Mouse (Mus musculus): ENCODE measurements around the gene Ddt.

Gene Ddt

DNA sequence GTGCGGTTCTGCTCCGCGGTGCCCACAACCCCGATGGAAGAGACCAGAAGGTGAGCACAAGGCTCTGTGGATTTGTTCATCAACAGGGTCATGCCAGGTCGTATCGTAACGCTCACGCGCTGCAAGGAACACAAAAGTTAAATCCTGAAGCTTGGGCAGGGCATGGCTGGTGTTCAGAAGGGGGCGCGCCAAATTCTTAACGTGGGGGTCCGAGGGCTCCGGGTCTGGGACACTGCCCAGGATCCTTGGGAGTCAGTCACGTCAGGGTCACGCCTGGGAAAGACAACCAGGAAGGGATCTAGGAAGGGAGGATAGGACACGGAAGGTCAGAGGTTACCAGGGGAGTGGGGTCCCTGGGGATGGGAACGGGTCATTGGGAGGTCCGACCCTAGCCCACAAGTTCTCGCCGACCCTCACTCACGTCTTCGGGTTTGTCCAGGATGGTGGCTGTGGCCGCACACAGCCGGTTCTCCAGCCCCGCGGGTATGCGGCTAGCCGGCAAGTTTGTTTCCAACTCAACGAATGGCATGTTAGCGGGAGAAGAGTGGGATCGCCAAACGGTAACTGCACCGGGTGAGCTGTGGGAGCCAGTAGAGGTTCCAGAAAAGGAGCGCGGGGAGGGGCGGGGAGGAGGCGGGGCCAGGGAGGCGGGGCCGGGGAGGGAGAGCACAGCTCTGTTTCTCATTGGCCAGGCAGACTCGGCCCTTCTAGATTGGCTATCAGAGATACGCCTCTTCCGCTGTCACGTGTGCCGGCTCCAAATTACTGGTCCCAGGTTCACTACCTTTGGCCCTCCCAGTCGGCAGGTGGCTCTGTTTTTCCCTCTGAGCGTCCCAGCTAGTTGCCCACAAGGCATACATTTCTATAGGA, at the start of gene Ddt:
Gene Ddt (minus strand): TSS at position 620 of the 870 bp plus-strand sequence.
- TF ChIP-seq GATA4 (IDR thresholded peaks at IDR 0.05; ENCODE audit: insufficient replicate concordance, low read length) = no peak

DNA sequence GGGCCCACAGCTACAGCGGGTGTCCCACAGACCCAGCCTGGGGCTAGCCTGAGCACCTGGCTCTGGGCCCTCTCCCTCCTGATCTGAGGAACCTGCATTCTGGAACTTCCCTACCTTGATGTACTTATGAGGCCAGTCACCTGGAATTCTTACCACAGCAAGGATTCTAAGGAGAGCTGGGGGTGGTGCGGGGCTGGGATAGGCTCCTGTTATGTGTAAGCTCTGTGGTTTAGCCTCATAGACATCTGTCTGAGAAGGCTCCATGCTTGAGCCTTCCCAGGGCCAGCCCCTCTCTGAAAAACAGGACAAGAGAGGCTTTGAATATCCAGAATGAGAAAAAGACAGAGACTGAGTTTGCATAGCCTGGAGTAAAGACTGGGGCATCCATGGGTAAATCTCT, 49.2 kb upstream of the Ddt start, which contains the start of gene Gstt4:
Gene Gstt4 (minus strand): TSS at position 101 of the 400 bp plus-strand sequence.
- no peak for TF ChIP-seq GATA4 (IDR thresholded peaks at IDR 0.05; ENCODE audit: insufficient replicate concordance, low read length)

DNA sequence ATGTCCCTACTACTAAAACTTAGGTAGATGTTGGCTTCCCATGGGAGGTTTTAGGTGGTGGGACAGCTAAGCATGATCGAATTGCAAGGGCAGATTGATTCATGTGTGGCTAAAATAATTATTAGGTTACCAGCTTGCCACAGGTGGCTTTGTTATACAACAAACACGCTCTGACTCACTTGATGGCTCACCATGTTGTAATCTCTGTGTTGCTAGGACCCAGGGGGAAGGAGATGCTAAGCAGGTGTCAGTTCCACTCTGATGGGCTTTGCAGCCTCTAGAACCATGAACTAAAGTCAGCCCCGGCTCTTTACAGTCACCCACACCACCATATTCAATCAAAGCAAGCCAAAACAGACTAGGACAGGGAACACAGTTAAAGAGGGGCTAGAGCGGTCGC, 46.7 kb upstream of the Ddt start:
- TF ChIP-seq GATA4 (IDR thresholded peaks at IDR 0.05; ENCODE audit: insufficient replicate concordance, low read length) = no peak

DNA sequence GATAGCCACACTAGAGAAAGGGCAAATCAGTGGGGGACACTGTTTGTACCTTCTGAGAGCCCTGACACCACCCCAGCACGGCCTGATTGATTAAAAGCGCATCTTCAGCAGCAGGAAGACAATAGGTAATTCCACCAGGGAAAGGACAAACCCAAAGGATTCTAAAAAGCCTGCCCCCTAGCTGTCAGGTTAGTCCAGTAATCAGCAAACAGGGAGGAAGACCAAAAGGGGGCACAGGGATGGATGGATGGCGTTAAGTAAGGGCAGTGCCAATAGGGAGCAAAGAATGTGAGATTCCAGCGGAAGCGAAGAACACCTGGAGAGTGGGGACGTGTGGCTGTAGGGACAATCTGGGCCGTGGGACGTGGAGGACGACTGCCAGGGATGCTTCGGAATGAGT, 45.4 kb upstream of the Ddt start:
- no peak for TF ChIP-seq GATA4 (IDR thresholded peaks at IDR 0.05; ENCODE audit: insufficient replicate concordance, low read length)

DNA sequence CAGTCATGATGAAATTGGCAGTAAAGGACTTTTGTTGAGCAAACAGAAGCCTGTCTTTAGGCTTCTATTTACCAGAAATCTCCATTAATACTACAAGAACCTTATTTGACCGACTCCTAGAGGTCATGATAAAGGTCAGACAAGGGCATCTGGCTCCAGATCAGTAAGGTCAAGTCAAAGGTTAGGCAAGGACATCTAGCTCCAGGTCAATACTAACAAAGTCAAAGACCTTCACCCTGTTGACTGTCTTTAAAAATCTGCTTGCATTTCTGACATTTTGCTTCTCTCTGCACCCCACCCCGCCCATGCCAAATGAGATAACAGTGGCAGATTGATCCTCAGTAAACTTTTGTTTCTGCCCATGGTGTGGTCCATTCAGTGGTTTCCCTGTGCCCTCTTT, 31.0 kb upstream of the Ddt start:
- TF ChIP-seq GATA4 (IDR thresholded peaks at IDR 0.05; ENCODE audit: insufficient replicate concordance, low read length) = peak; percentile 79; the same call in 1 of the 2 replicates

DNA sequence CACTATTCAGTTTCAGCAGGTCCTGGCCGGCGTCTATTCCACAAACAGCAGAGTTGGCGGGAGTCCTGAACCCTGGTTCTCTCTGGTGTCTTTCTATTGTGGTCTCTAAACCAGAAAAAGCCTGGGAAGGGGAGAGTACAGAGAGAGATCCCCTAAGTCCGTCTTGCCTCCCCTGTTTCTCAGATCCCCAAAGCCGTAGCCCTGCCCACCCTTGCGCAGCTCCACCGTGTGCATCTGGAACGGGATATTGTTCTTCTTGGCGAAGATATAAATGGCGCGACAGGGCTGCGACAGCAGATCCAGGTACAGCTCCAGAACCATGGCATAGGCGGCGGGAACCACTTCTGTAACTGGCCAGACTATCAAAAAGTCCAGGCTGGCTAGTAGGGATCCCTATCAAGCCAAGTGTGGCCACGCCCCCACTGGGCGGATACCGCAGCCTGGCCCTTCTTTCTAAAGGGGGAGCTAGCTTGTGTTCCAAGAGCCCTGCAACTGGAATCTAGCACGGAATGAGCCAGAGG, 25.0 kb upstream of the Ddt start, which contains the start of gene Gstt1:
Gene Gstt1 (minus strand): TSS at position 409 of the 521 bp plus-strand sequence.
- no peak for TF ChIP-seq GATA4 (IDR thresholded peaks at IDR 0.05; ENCODE audit: insufficient replicate concordance, low read length)

DNA sequence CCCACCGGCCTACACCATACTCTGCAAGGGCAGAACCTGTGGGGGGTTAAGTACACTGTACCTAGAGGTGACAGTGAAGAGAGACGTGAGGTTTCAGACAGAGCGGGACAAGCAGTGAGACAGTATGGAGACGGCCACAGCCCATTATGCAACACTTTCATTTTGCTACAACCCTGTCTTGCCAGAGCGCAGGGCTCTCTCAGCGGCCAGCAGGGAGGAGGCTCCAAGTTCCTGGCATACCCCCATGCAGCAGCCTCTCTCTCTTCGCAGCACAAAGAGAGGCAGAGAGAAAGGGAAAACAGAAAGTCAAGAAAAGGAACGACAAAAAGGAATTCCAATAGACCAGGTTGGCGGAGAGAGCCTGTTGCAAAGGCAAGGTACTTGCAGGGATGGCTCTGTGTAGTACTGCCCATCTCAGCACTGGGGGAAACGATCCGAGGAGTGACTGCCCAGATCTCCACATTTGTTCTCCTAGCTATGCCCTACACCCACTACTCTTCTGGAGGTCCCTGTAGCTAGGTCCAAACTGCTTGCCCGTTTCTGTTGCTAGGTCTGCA, 24.5 kb upstream of the Ddt start:
- TF ChIP-seq GATA4 (IDR thresholded peaks at IDR 0.05; ENCODE audit: insufficient replicate concordance, low read length) = no peak

DNA sequence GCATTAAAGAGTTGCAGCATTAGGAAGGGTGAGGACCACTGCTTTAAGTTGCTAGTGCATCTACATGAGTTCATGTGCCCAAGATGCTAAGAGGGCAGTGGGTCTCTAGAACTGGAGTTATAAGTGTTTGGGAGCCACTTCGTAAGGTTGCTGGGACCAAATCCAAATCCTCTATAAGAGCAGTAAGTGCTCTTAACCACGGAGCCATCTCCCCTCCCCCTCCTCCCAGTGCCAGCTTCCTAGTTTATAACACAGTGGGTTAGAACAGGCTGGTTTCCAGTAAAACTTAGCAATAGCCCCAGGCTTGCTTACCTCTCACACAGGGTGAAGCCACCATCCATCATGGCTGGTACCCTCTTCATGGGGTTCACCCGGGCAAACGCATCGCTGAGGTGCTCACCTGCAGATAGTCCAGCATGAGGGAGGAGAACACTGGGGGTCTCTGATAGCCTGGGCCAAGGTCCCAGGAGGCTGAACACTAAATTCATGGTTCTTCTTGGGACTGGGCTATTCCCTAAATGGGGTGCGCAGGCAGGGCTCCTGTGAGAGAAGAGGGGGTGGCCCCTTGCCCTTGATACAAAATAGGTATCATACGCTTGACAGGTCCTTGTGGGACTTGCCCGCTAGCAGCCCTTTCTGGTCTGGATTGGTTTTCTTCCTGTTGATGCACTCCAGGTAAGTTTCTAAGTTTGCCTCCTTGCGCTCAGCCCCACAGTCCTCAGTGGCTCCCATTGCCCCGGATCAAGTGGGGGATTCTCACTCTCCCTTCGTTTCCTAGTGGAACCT, 23.7 kb upstream of the Ddt start:
- no peak for TF ChIP-seq GATA4 (IDR thresholded peaks at IDR 0.05; ENCODE audit: insufficient replicate concordance, low read length)

DNA sequence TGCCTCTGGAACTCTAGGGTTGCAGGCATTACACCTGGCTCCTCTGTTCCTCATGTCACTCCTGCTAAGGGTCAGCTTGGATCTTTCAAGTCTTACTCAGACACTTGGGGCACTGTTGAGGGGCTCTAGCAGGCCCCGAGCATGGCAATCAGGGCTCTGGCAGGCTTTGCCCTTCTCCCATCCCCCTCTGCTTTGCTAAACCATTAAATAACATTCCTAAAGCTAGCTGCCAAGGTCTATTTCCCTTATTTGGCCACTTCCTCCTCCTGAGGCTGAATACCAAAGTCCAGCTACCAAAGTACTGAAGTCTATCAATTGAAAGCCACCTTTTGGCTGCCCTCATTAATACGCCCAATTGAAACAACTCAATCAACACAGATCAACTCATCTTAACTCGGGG, 21.7 kb upstream of the Ddt start:
- no peak for TF ChIP-seq GATA4 (IDR thresholded peaks at IDR 0.05; ENCODE audit: insufficient replicate concordance, low read length)

DNA sequence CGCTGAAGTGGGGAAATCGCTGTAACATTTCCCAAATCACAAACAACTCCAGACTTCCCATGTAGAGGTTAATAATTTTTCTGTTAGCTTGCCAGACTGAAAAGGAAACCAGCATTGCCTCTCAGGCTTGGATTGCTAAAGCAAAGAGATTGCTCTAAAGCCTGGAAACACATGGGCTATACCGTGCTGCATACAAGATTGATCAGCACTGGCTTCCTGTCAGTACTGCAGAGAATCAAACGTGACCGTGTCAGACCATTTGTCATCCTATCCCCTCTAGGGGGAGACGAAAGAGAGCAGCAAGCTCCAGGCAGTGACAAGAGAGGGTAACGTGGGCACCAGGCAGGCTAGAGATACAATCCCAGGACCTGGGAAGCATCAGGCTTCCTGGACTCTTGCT, 17.6 kb upstream of the Ddt start:
- no peak for TF ChIP-seq GATA4 (IDR thresholded peaks at IDR 0.05; ENCODE audit: insufficient replicate concordance, low read length)

DNA sequence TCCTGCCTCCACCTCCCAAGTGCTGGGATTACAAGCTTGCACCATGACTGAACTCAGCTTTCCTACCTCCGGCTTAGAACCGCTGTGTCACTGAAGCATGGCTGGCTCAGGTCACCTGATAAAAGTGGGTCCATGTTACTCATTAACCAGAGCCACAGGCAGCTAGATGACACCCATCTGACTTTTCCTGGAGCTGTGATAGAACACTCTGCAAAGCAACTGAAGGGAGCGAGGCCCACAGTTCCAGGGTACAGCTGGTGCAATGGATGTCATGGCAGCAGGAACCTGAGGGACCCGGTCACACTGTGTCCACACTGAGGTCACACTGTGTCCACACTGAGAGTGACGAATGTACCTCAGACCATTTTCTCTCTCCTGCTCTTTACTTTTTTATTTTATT, 16.6 kb upstream of the Ddt start:
- no peak for TF ChIP-seq GATA4 (IDR thresholded peaks at IDR 0.05; ENCODE audit: insufficient replicate concordance, low read length)

DNA sequence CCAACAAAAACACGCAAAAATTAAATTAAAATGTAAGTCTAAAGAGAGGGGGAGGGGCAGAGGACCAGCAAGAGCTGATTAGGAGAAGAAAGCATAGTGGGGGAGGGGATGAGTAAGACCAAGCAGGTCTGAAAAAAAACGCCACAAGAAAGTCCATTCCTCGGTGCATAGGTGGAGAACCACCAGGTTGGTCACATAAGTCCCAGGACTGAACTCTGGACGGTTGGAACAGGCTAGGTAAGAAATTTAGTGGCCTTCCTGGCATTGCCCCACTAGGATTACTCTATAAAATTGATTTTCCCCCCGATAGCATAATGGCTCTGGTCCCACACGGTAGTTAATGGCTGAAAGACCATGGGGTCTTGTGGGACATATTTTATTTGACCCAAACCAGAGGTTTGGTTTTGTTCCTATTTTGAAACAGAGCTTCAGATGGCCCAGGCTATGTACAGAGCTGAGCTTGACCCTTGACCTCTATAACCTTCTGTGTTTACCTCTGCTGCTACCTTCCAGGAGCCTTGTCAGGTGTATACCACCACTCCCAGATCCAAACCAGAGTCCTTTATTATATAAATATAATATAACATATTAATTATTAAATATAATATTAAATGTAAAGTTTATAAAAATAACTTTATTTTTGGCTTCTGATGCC, 16.0 kb upstream of the Ddt start:
- TF ChIP-seq GATA4 (IDR thresholded peaks at IDR 0.05; ENCODE audit: insufficient replicate concordance, low read length) = no peak

DNA sequence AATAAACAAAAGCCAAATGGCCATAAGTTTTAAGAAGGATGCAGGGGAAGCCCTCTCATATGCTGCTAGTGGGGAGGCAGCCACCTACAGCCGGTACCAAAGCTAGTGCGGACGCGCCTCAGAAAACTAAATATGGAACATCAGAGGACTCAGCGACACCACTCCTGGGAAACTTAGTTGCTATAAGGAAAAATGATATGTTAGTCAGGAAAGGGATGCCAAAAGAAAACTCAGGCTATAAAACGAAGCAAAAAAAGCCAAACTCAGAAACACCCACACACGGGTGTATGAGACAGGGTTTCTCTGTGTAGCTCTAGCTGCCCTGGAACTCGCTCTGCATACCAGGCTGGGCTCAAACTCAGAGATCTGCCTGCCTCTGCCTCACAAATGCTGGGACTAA, 15.1 kb upstream of the Ddt start:
- no peak for TF ChIP-seq GATA4 (IDR thresholded peaks at IDR 0.05; ENCODE audit: insufficient replicate concordance, low read length)

DNA sequence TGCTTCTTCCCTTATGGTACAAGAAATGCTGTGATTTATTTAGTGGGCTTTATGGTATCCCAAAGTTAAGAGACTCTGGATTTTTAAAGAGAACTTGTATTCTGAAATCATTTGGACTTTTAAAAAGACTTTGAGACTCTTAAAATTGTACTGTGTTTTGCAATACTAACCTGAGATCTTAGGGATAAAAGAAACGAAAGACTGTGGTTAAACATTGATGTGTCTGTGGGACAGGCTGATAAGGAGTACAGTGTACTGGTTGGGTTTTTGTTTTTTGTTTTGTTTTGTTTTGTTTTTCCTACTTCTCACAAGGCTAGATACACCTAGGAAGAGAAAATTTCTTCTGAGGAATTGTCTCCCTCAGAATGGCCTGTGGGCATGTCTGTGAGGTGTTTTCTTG, 12.2 kb upstream of the Ddt start:
- TF ChIP-seq GATA4 (IDR thresholded peaks at IDR 0.05; ENCODE audit: insufficient replicate concordance, low read length) = peak; percentile 57; the same call in 1 of the 2 replicates

All from liver, adult (tissue).